Mouse (Mus musculus): ENCODE results near the gene Snapc5.

- TF ChIP-seq CTCF (IDR thresholded peaks at IDR 0.05; ENCODE audit: low read depth, low read length) = no peak
- no peak for TF ChIP-seq POLR2A (IDR thresholded peaks at IDR 0.05; ENCODE audit: extremely low read depth, insufficient read depth, low read length)
Measured at GRCm38 (mm10) chr9:64225805-64226204, 46.7 kb downstream of the Snapc5 start.
